Mouse (Mus musculus) heart, postnatal 0 days (tissue): ENCODE data around the gene Agt.

Source experiments
- CTCF ChIP-seq: IDR thresholded peaks from 2 replicates; pipeline ENCODE4 v1.5.1; 2016; ENCODE audit warnings: antibody characterized with exemption, control low read depth, low read depth
- EP300 ChIP-seq: IDR thresholded peaks from 2 replicates; pipeline ENCODE4 v1.6.1; 2016; ENCODE audit warnings: antibody characterized with exemption, low read depth

DNA sequence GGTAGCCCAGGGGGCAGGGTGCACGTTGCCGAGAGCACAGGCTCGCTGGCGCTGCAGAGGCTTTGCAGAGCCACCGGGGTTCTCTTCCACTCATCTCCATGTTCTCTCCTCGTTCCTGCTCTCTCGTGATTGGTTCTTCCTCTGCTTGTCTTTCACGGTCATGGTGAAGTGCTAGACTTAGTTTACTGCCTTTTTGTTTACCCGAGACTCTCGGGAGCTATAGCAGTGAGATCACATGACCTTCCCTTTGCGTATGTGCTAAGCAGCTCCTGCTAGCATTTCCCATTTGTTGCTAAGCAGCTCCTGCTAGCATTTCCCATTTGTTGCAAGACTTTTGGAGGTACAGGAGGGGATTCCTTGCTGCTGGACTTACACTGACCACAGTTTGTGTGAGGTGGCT is 22.2 kb downstream of the Agt start:
- TF ChIP-seq EP300 (no peak), CTCF (no peak)
